Mouse (Mus musculus): ENCODE data around the gene Zfp119b.
"Not testable (repeated sequence)": the region's sequence is repeated elsewhere in the genome, so short reads cannot be mapped to it uniquely, and the experiment has no call there.

Zfp119b gene

DNA sequence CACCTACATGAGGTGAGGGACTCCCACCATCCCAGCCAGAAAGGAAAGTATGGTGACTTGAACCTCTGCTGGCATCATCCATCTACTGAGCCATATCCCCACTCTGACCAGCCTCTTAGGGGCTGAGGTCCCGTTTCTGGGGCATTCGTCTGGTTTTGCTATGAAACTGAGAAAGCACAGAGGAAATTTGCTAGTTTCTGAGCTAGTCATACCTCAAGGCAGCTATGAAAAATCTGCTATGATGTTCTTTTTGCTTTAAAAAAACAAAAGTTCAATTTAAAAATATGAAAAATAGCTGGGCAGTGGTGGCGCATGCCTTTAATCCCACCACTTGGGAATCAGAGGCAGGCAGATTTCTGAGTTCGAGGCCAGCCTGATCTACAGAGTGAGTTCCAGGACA lies 653 bp downstream of the Zfp119b start:
- ChIA-PET POLR2A (interaction anchor here in 2 of 4 experiments (0.9 to 2.3 kb wide), 4 partner anchors 10 to 91 kb away, joined by 3 to 6 read pairs (median 5); partner anchors contain the start of genes Yju2 (in 2 of the 2), Chaf1a (in 1 of the 2) and Sh3gl1 (in 1 of the 2)), CTCF (interaction anchor here in 1 of 4 experiments (0.7 kb wide), 1 partner anchor 70 kb away, joined by 6 read pairs; no protein-coding TSS in a partner anchor)

DNA sequence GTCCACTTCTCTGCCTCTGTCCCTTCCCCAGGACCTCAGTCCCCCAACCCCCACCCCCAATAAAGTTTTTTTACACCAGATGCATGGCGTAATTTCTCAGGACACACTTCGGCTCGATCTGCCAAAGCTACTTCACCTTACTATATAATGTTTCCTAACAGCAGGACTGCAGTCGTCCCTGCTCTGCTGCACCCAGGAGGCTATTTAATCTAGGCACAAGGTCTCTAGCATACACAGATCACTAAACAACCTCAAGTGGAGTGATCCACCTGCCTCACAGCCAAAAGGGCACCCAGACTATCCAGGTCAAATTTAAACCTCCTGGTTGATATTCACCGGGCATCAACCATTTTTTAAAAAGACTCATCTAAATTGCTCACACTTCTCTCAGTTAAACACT lies 3.6 kb downstream of the Zfp119b start:
- POLR2A ChIA-PET = interaction anchor here (0.6 to 3.6 kb wide), 33 partner anchors 8 to 934 kb away, joined by 3 to 19 read pairs (median 5); partner anchors contain the start of genes Yju2 (in 3 of the 4), Chaf1a (in 1 of the 4), Hdgfl2 (in 1 of the 4) and Pot1b (in 1 of the 4)

DNA sequence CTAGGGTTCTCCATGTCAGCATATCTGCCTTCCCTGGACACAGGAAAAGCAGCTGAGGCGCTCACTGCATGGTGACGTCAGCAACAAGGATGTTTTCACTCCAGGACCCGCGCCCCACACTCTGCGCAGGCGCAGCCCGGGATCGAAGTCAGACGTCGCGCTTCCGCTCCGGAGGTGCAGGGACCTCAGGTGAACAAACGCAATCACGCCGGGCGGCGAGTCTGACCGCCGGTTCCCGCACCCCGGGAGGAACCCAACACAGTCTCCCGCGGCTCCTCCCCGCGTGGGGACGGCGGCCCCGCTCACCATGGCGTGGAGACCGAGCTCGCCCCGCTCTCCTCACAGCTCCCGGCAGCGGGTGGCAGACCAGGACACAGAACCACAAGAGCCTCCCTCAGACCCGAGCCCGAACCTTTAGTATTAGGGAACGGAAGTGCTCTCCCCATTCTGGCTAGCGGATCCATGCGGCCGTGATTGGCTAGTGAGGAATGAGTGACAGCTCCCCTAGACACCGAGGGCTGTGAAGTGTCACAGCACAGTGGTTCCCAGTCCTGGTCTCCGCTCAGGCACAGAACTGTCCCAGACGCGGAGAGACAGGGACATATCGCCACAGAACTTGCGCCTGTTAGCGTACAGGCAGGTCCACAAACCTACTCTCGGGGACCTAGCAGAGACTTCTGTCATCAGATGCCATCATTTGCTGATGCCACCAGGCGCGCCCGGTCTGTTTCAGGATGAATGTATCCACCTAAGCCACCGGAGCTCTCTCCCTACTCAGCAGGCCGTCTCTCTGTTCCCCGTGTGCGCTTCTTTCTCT lies 4.2 kb downstream of the Zfp119b start:
- ChIA-PET POLR2A (interaction anchor here (0.6 to 3.6 kb wide), 37 partner anchors 9 to 935 kb away, joined by 3 to 19 read pairs (median 4); partner anchors contain the start of genes Yju2 (in 3 of the 4), Chaf1a (in 1 of the 4), Hdgfl2 (in 1 of the 4) and Plin5 (in 1 of the 4)), CTCF (interaction anchor here in 3 of 4 experiments (0.6 to 1.3 kb wide), 6 partner anchors 9 to 273 kb away, joined by 3 to 9 read pairs (median 3); partner anchors contain the start of gene Sh3gl1 (in 1 of the 3))

More for the DNA sequence above, 3.6 kb downstream of the Zfp119b start:
- CTCF ChIA-PET = interaction anchor here in 3 of 4 experiments (0.6 to 1.3 kb wide), 8 partner anchors 9 to 608 kb away, joined by 3 to 9 read pairs (median 3); partner anchors contain the start of gene Sh3gl1 (in 1 of the 3)

DNA sequence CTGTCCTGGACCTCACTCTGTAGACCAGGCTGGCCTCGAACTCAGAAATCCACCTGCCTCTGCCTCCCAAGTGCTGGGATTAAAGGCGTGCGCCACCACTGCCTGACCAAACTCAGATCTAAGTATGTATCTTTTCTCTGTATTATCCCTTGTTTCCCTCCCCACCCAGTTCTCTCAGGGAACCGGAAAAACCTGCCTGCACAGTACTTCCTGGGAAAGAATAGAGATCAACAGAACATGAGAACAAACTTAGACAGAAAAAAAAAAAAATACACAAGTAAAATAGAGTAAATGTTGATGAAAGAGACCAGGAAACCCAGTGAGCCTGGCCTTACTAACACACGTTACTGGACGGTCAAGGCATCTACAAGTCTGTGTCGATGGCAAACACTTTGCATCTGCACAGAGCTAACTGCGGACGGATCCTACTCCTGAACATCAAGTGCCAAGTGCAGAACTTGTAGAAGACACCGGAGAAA lies 4.9 kb downstream of the Zfp119b start:
- CTCF ChIA-PET = interaction anchor here in 1 of 4 experiments (1.3 kb wide), 1 partner anchor 13 kb away, joined by 3 read pairs; no protein-coding TSS in a partner anchor
- POLR2A ChIA-PET = interaction anchor here in 3 of 4 experiments (0.7 to 3.6 kb wide), 21 partner anchors 7 to 232 kb away, joined by 3 to 19 read pairs (median 5); partner anchors contain the start of genes Yju2 (in 3 of the 3), Ebi3 (in 1 of the 3), Hdgfl2 (in 1 of the 3) and Plin5 (in 1 of the 3)

- ChIA-PET CTCF (interaction anchor here in 1 of 4 experiments (1.1 kb wide), 1 partner anchor 19 kb away, joined by 5 read pairs; the partner anchor contains the start of gene Ebi3), POLR2A (interaction anchor here in 2 of 4 experiments (0.6 to 3.1 kb wide), 11 partner anchors 10 to 1408 kb away, joined by 3 to 11 read pairs (median 5); partner anchors contain the start of genes Ebi3 (in 2 of the 2), Sh3gl1 (in 1 of the 2), Yju2 (in 1 of the 2) and Zfp119b (in 1 of the 2))
These were observed 16.1 kb downstream of the Zfp119b start for GRCm38 (mm10) chr17:55933191-55933590.

DNA sequence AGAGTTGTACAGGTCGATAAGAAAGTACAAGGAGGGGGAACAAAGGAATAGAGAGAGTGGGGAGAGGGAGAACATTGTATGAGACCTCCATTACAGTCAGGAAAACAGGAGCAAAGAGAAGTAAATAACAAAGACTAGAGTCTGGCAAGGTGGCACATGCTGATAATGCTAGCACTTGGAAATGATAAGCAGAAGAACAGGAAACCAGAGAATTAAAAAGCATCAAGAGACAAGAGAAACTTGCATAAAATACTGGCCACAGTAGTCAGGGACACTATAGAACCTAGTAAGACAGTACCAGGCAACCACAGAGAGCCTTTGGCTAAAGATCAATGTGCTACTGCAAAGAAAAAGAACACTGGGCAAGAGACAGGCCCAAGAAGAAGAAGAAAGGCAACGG lies 16.7 kb downstream of the Zfp119b start:
- ChIA-PET POLR2A (interaction anchor here in 3 of 4 experiments (0.6 to 3.1 kb wide), 9 partner anchors 11 to 158 kb away, joined by 3 to 11 read pairs (median 5); partner anchors contain the start of genes Ebi3 (in 2 of the 3), Sh3gl1 (in 2 of the 3), Yju2 (in 1 of the 3) and Zfp119b (in 1 of the 3)), CTCF (interaction anchor here in 2 of 4 experiments (1.1 to 1.5 kb wide), 2 partner anchors 20 to 25 kb away, joined by 4 to 5 read pairs; partner anchors contain the start of gene Ebi3 (in 1 of the 2))

DNA sequence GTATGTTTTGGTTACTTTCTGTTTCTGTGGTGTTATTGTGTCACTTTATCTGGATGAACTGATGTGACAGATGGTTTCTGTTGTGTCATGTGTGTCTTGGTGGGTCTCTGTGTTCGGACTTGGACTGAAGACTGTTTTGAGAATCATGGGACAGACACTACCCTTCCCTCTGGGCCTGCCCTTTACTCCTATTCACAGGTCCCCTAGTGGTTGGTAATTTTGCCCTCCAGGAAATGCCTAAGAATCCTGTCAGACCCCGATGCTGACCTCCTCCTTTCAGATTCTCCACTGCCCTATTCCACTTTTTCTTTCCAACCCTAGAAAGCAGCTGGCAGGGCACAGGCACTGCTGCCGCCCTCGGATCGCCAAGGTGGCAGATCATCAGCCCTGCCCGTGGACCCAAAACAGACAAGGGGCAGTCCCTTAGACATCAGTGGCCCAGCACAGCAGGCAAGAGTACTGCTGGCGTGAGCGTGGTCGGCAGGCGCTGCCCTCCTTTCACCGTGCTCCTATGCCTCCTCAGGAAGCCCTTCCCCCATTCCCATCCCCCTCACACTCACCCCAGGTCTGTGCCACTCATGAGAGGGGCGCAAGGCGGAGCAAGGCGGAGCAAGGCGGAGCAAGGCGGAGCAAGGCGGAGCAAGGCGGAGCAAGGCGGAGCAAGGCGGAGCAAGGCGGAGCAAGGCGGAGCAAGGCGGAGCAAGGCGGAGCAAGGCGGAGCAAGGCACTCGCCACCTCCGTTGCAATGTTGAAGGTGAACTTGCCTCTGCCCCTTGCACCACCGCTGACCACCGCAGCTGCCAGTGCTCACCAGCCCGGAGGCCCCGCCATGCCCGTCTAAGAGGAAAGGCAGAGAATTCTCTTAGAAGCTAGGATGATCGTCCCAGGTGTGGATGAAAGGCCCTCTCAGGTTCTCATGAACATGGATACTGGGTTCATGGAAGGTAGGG lies 17.5 kb downstream of the Zfp119b start:
- POLR2A ChIA-PET = interaction anchor here in 2 of 4 experiments (0.6 to 3.1 kb wide), 6 partner anchors 11 to 369 kb away, joined by 3 to 11 read pairs (median 4); partner anchors contain the start of genes Sh3gl1 (in 1 of the 2), Yju2 (in 1 of the 2) and Zfp119b (in 1 of the 2)
- CTCF ChIA-PET = interaction anchor here in 2 of 4 experiments (0.6 to 1.5 kb wide), 2 partner anchors 26 to 228 kb away, joined by 3 to 4 read pairs; no protein-coding TSS in a partner anchor

DNA sequence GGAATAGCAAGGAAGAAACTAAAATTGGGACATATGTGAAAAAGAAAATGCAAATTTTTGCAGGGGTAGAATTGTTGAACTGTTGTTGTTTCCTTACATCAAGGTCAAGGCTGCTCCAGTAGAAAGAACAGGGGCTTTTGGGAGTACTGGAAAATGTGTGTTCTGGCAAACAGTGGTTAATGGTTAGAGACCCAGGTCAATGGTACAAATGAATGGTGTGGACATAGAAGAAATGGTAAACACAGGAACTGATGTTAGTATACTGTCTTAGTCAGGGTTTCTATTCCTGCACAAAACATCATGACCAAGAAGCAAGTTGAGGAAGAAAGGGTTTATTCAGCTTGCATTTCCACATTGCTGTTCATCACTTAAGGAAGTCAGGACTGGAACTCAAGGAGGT lies 42.6 kb downstream of the Zfp119b start:
- ChIA-PET CTCF (no interaction called here), POLR2A (interaction anchor here in 1 of 4 experiments (0.5 kb wide), 1 partner anchor 38 kb away, joined by 3 read pairs; no protein-coding TSS in a partner anchor)

- ChIA-PET POLR2A (no interaction called here), CTCF (interaction anchor here in 1 of 4 experiments (0.7 kb wide), 1 partner anchor 566 kb away, joined by 3 read pairs; no protein-coding TSS in a partner anchor)
These were observed 45.2 kb downstream of the Zfp119b start for GRCm38 (mm10) chr17:55904131-55904530.

DNA sequence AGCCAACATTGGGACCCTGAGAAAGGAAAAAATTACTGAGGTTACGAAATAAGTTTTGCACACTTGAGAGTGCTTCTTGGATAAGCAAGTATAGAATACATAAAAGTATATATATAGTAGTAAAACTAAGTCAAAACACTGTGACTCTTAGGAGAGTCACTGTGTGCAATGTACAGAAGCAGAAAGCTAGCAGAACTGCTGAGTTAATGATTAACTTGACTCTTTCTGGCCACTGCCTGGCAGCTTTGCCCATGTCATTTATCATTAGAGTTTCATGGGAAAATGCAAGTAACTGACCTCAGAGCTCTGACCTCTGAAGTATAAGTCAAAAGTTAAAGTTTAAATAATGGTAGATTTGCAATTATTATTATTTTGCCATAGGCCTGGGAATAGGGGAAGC lies 45.6 kb downstream of the Zfp119b start:
- ChIA-PET POLR2A (no interaction called here), CTCF (interaction anchor here in 1 of 4 experiments (0.7 kb wide), 1 partner anchor 567 kb away, joined by 3 read pairs; no protein-coding TSS in a partner anchor)

- ChIA-PET POLR2A (no interaction called here), CTCF (no interaction called here)
These were observed 46.2 kb downstream of the Zfp119b start for GRCm38 (mm10) chr17:55903087-55903486.

DNA sequence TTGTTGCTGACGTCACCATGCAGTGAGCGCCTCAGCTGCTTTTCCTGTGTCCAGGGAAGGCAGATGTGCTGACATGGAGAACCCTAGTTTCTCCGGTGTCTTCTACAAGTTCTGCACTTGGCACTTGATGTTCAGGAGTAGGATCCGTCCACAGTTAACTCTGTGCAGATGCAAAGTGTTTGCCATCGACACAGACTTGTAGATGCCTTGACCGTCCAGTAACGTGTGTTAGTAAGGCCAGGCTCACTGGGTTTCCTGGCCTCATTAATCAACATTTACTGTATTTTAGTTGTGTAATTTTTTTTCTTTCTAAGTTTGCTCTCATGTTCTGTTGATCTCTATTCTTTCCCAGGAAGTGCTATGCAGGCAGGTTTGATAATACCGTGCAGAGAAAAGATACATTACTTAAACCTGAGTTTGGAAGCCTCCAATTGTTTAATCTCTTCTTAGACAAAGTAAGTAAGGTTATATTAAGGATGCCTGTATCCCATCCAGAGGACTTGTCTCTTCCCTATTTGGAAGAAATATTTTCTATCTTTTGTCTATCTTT lies 56.8 kb downstream of the Zfp119b start:
- CTCF ChIA-PET = not testable (repeated sequence)

More for the DNA sequence above, 56.8 kb downstream of the Zfp119b start:
- POLR2A ChIA-PET = interaction anchor here in 3 of 4 experiments (0.7 to 2.2 kb wide), 11 partner anchors 9 to 180 kb away, joined by 3 to 23 read pairs (median 4); partner anchors contain the start of genes Zfp119a (in 3 of the 3), Chaf1a (in 1 of the 3), Pot1b (in 1 of the 3) and Sh3gl1 (in 1 of the 3)
